Mouse (Mus musculus) brain, adult 10 weeks (tissue): ENCODE results near the gene Hnrnph2. TPM values are rescaled to one million over a fixed set of nuclear protein-coding genes. Genes with fewer than 3 reads are reported as not detected.

ENCODE experiments used
- polyA plus RNA-seq: library from polyadenylated mRNA; stranded (reverse); fragments of 350-450 nt; fragmentation: Illumina TruSeq; extraction: RNeasy Lipid Tissue Mini Kit (QIAGEN cat#74804); gene quantifications from one replicate; pipeline ENCODE4 v1.2.3, GENCODE M21; 2015; ENCODE audit warnings: low read depth, low replicate concordance

Hnrnph2 gene
- polyA plus RNA-seq, result 132 TPM

GRCm38 (mm10) chrX:134600659-134601379 is at the start of gene Hnrnph2, which contains the start of gene Gla:
TSS of gene Hnrnph2 (plus strand) at chrX:134601179.
TSS of gene Gla (minus strand) at chrX:134601125.

GRCm38 (mm10) chrX:134582888-134583669 is 17.9 kb upstream of the Hnrnph2 start, which contains the start of gene Btk:
TSS of gene Btk (minus strand) at chrX:134583570.

DNA sequence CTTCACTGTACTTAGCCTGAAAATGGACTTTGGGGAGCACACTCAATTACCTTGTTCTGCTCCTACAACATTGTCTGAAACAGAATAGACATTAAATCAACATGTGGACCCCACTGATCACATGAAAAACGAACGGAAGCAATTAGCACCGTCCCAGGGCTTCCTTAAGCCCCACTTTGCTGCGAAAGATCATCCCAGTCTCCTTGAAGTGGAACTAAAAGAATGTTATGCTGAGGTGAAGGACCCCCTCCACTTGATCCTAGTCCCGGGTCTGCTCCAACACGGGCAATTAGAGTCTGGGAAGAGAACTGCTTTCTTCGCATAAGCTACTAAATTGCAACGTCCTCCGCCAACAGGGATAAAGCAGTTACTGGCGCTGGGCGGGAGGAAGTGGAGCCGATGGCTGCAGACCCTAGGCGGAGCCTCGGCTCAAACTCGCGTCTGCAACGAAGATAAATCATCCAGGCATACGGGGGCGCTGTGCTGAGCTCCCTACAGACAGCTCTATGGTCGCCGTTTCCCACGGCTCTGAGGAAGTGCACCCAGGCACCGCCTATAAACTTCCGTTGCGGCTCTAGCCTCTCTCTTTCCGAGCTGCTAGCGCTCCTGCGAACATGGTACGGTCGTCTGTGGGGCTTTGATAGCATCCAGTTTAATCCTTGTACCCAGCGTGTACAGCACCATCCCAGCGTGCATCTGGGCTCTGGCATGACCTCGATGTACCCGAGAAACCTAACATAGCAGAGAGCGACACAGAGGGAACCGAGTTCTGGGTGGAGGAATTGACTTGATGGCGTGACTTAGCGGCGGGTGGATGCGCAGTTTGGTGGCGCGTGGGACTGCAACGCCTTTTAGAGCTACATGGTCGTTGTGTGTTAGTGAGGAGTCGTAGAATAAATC is 15.6 kb upstream of the Hnrnph2 start, which contains the start of gene Rpl36a:
Rpl36a (plus strand) TSS at position 552 of the 900 bp plus-strand sequence.

Other genes with a start within 250 kb of the Hnrnph2 start
- 31.7 TPM for gene Drp2, start 196.6 kb upstream of the Hnrnph2 start, polyA plus RNA-seq
- not detected for gene Taf7l, start 124.7 kb upstream of the Hnrnph2 start, polyA plus RNA-seq
- 29.6 TPM for gene Timm8a1, start 59.3 kb upstream of the Hnrnph2 start, polyA plus RNA-seq
- gene Btk, start 17.6 kb upstream of the Hnrnph2 start, polyA plus RNA-seq, result 0.97 TPM
- gene Rpl36a, start 15.5 kb upstream of the Hnrnph2 start, polyA plus RNA-seq, result 648 TPM
- gene Gla, start 54 bp upstream of the Hnrnph2 start, polyA plus RNA-seq, result 14.0 TPM
- gene Armcx4, start 85.3 kb downstream of the Hnrnph2 start, polyA plus RNA-seq, result 17.8 TPM
- 77.3 TPM for gene Armcx1, start 116.8 kb downstream of the Hnrnph2 start, polyA plus RNA-seq
- gene Armcx6, start 150.2 kb downstream of the Hnrnph2 start, polyA plus RNA-seq, result 11.0 TPM
- 84.8 TPM for gene Armcx3, start 155.4 kb downstream of the Hnrnph2 start, polyA plus RNA-seq
- 84.0 TPM for gene Armcx2, start 208.0 kb downstream of the Hnrnph2 start, polyA plus RNA-seq